10 mouse cellular contexts compared by ENCODE assay signal in genomic region chr11:81966626-81967289, GRCm38 (mm10). TPM values are rescaled to one million over a fixed set of nuclear protein-coding genes. Genes with fewer than 3 reads are reported as not detected.
DNase-seq lines count a peak whose midpoint lies in the region; ATAC-seq and TF ChIP-seq lines count a peak whose summit lies in the region.
"Had no signal": no experiment of that assay in that cellular context is flagged by ENCODE, and none has a peak within 500 bp of the region (broad histone marks: within the 10 kb centered on the region; RNA-seq: fewer than 3 reads in every experiment).

No protein-coding gene starts in this region.

- H3K36me3 ChIP-seq in midbrain, embryonic 12.5 days, result no peaks in the 10 kb centered on the region
- no peaks in the 10 kb centered on the region for H3K36me3 ChIP-seq in splenic B cell, adult 2 months (ENCODE audit: control insufficient read depth, insufficient read depth, low read length, poor library complexity, severe bottlenecking)
- H3K36me3 ChIP-seq: heart, embryonic 13.5 days; lung, embryonic 15.5 days had no signal

- H3K9ac ChIP-seq in midbrain, embryonic 12.5 days (replicated peaks), result no peak overlapping the region
- H3K9ac ChIP-seq: heart, embryonic 13.5 days; lung, embryonic 15.5 days had no signal

- H3K4me3 ChIP-seq in layer of hippocampus, adult 2 months, result peak overlapping the region; percentile 54
- no peak overlapping the region for H3K4me3 ChIP-seq in midbrain, embryonic 12.5 days
- H3K4me3 ChIP-seq: heart, embryonic 13.5 days; lung, embryonic 15.5 days had no signal

- peaks cover 42% of the 10 kb centered on the region for H3K27me3 ChIP-seq in midbrain, embryonic 12.5 days
- H3K27me3 ChIP-seq in splenic B cell, adult 2 months (ENCODE audit: control insufficient read depth, insufficient read depth, low read length, poor library complexity, severe bottlenecking), result no peaks in the 10 kb centered on the region

- ATAC-seq in midbrain, embryonic 12.5 days (ENCODE audit: low FRiP score, low read depth), result 0 out of 2 replicates have a peak, but pooled peaks have one; percentile 16
- ATAC-seq in granulocyte monocyte progenitor cell, adult 5-6 weeks (replicated peaks; ENCODE audit: poor library complexity, severe bottlenecking), result no peak
- ATAC-seq in activated CD4-positive, CD25-positive, alpha-beta regulatory T cell, adult 4 months, result no peak

- DNase-seq in layer of hippocampus, adult 2 months (ENCODE audit: low spot score in 2 of 2), result no peak
- DNase-seq in layer of hippocampus, adult 11-12 months (ENCODE audit: low spot score), result no peak
- peak; percentile 59 to 75 for DNase-seq in adrenal gland, postnatal 36 days
- peak; percentile 49 to 62 for DNase-seq in frontal cortex, postnatal 10 days (ENCODE audit: low spot score in 2 of 2)
- DNase-seq in splenic B cell, adult 2 months (ENCODE audit: low read depth, low spot score), result peak; percentile 20

- no peaks in the 10 kb centered on the region for H3K9me3 ChIP-seq in midbrain, embryonic 12.5 days
- H3K9me3 ChIP-seq: heart, embryonic 13.5 days; lung, embryonic 15.5 days had no signal

- 12% methylated on average over 15 of the region's 15 CpGs for WGBS in midbrain, embryonic 12.5 days

- peak overlapping the region; percentile 60 for H3K4me2 ChIP-seq in midbrain, embryonic 12.5 days (replicated peaks)
- H3K4me2 ChIP-seq: heart, embryonic 13.5 days; lung, embryonic 15.5 days had no signal

- H3K27ac ChIP-seq in layer of hippocampus, adult 2 months, result peak overlapping the region; percentile 58
- H3K27ac ChIP-seq in midbrain, embryonic 12.5 days (replicated peaks), result no peak overlapping the region
- H3K27ac ChIP-seq: heart, embryonic 13.5 days; lung, embryonic 15.5 days had no signal

- TF ChIP-seq CTCF in layer of hippocampus, adult 2 months (conservative IDR thresholded peaks at IDR 0.05), result no peak

- peaks cover 42% of the 10 kb centered on the region for H3K4me1 ChIP-seq in midbrain, embryonic 12.5 days
- H3K4me1 ChIP-seq: heart, embryonic 13.5 days; lung, embryonic 15.5 days had no signal

RNA-seq across cellular contexts. Expression of gene Asic2, which starts 1.5 kb away (rescaled TPM):
- 10 to 100 TPM; 58.5 to 65.6 TPM for total RNA-seq in layer of hippocampus, adult 2 months (2021)
- 1 to 10 TPM; 1.7 TPM for total RNA-seq in adrenal gland, postnatal 36 days (2021)
- 3.1 and 3.5 TPM in 2 replicates for polyA plus RNA-seq in midbrain, embryonic 12.5 days (2016; fragmentation: Nextera tagmentation; extraction: Ambion mirVana)
- total RNA-seq in granulocyte monocyte progenitor cell, adult 5-6 weeks (2014; fragmentation: Nextera tagmentation), result not detected in 2 replicates
- total RNA-seq in granulocyte monocyte progenitor cell, adult 5-6 weeks (2017), result not detected in 2 replicates
- not detected for polyA plus RNA-seq in activated CD4-positive, CD25-positive, alpha-beta regulatory T cell, adult 4 months (2017; shearing (Covaris generic))

Comparison
In these comparisons a context has a peak if more than half of its experiments do, and no peak if none do; other contexts are left out.
1. DNase-seq: peak in adrenal gland, postnatal 36 days (2 of 2), frontal cortex, postnatal 10 days (2 of 2) and splenic B cell, adult 2 months (single experiment); none in layer of hippocampus, adult 2 months (0 of 2) and layer of hippocampus, adult 11-12 months (single experiment).
2. RNA of gene Asic2, which starts 1.5 kb away (total RNA-seq): 58.5 to 65.6 TPM in layer of hippocampus, adult 2 months; 1.7 TPM in adrenal gland, postnatal 36 days and not detected in granulocyte monocyte progenitor cell, adult 5-6 weeks; every median in the first group is over 10 times any median in the second.